Mouse (Mus musculus): ENCODE results near the gene Tmem145.
A peak's percentile ranks its signal among the peaks of the same experiment; 100 is the strongest.
"Not testable (repeated sequence)": the region's sequence is repeated elsewhere in the genome, so short reads cannot be mapped to it uniquely, and the experiment has no call there.

Tmem145 gene

DNA sequence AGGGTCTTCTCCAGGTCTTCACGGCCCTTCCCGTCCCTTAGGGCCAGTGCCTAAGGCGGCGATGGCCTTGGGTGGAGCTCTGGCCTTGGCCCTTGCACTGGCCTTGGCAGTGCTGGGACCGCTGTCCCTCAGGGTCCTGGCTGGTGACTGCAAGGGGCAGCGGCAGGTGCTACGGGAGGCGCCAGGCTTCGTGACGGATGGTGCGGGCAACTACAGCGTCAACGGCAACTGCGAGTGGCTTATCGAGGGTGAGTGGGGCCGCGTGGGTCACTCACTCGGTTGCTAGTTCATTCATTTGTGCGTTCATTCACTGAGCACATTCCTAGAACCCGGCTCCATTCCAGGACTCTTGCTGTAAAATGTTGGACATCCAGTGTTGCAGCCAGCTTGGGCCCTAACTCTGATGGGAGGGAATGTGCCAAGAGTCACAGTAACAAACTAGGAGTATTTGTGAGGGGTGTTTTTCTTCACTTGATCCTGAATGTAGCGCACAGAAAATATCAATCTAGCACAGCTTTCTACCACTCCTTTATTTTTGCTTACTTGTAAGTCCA, 11.6 kb downstream of the Tmem145 start:
- no peak for DNase-seq (ENCODE audit: low spot score in 2 of 2)

DNA sequence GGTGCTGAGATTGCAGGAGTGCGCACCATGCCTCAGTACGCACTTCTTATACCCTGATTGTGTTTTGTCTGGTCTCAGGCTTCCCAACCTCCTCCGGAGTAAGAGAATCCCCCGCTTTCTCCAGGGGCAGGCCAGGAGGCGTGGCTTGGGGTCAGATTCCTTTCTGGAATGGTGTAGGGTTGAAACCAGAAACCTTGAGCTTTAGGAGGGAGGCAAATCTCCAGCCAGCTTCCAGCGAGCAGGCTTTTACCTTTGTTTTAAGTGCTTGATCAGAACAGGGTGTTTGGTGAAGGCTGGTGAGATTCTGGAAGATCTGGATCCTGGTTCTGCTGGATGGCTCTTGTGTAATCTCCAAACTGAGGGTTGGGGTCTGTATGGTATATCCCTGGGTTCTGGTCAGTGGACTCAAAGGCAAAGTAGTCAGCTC, 16.2 kb downstream of the Tmem145 start:
- DNase-seq (ENCODE audit: low spot score in 2 of 2), result no peak

DNA sequence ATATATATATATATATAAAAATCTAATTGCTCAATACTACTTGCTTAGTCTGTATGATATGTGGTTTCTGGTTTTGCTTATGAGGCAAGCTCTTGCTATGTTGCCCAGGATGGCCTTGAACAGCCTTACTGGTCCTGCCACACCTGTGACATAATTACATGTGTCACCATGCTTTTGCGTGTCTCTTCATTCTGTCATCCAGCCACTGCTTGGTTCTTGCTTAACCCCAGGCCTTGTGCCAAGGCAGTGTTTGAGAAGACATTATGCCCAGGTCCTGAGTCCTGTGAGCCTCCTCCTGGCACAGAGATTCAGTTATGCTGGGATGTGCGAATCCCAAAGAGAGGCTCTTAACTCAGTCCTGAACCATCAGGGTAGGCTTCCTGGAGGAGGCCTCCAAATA, 17.3 kb downstream of the Tmem145 start:
- no peak for DNase-seq (ENCODE audit: low spot score in 2 of 2)

DNA sequence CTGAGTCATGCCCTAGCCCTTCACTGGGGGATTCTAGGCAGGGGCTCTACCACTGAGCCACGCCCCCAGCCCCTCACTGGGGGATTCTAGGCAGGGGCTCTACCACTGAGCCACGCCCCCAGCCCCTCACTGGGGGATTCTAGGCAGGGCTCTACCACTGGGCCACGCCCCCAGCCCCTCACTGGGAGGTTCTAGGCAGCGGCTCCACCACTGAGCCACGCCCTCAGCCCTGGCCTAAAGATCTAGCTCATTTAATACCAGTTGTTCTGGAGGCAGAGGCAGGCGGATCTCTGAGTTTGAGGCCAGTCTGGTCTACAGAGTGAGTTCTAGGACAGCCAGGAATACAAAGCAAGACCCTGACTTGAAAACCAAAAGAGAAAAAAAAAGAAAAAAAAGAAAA, 19.5 kb downstream of the Tmem145 start:
- not testable (repeated sequence) for DNase-seq (ENCODE audit: low spot score in 2 of 2)

DNA sequence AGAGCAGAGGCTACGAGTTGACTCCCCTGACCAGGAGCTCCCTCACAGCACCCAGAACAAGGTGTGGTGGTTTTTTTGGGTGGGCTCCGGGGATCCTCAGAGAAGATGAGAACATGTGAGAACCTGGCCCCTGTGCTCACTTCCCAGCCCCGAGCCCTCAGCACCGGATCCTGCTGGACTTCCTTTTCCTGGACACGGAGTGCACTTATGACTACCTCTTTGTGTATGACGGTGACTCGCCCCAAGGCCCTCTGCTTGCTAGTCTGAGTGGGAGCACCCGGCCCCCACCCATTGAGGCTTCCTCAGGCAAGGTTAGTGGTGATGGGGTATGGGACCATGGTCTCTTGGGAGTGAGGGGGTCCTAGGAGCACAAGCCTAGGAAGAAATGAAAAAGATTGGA, 20.3 kb downstream of the Tmem145 start:
- no peak for DNase-seq (ENCODE audit: low spot score in 2 of 2)

DNA sequence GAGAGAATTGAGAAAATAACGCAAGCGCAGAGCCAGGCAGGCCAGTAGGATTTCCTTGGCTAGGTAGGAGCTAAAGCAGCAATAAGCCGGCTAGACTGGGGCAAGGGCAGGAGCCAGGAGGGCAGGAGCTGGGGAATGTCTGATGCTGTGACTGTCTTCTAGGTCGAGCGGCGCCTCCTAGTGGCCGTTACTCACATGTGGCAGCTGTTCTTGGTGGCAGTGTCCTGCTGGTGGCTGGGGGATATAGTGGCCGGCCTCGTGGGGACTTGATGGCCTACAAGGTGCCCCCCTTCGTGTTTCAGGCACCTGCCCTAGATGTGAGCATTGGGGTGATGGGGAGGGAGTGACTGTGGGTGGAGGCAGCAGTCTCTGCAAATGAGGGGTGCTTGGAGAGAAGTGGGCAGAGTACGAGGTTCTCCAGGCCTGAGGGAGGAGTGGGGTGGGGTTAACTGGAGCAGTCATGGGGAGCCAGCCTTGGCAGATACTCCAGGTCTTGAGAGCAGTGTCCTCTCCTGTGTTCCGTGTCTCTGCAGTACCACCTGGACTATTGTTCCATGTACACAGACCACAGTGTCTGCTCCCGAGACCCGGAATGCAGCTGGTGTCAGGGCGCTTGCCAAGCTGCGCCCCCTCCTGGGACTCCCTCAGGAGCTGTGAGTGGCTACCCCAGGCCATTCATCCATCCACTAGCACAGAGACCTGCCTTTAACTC, 27.8 kb downstream of the Tmem145 start:
- DNase-seq (ENCODE audit: low spot score in 2 of 2), result peak; percentile 38 to 72

DNA sequence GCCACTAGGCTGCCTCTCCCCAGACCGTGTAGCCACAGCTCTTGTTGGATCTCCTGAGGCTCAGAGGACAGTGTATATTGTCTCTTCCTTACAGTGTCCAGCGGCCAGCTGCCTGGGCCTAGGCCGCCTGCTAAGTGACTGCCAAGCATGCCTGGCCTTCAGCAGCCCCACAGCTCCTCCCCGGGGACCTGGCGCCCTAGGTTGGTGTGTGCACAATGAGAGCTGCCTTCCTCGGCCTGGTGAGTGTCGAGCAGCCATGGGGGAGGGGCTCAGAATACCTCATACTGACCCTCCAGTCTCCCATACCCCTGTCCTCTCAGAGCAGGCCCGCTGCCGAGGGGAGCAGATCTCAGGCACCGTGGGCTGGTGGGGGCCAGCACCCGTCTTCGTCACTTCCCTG, 28.6 kb downstream of the Tmem145 start:
- no peak for DNase-seq (ENCODE audit: low spot score in 2 of 2)

DNA sequence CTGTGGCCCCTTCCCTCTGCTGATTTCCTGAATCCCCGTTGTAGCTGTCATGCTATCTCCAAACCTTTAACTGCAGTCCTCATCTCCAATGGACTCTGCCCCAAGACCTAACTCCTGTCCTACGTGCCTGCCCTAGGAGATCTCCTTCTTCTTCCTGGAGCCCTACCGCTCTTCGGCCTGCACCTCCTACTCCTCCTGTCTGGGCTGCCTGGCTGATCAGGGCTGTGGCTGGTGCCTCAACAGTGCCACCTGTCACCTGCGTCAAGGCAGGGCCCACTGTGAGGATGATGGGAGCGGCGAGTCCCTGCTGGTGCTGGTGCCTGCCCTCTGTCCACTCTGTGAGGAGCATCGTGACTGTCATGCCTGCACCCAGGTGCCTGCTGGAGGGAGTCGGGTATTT, 33.4 kb downstream of the Tmem145 start:
- DNase-seq (ENCODE audit: low spot score in 2 of 2), result no peak

DNA sequence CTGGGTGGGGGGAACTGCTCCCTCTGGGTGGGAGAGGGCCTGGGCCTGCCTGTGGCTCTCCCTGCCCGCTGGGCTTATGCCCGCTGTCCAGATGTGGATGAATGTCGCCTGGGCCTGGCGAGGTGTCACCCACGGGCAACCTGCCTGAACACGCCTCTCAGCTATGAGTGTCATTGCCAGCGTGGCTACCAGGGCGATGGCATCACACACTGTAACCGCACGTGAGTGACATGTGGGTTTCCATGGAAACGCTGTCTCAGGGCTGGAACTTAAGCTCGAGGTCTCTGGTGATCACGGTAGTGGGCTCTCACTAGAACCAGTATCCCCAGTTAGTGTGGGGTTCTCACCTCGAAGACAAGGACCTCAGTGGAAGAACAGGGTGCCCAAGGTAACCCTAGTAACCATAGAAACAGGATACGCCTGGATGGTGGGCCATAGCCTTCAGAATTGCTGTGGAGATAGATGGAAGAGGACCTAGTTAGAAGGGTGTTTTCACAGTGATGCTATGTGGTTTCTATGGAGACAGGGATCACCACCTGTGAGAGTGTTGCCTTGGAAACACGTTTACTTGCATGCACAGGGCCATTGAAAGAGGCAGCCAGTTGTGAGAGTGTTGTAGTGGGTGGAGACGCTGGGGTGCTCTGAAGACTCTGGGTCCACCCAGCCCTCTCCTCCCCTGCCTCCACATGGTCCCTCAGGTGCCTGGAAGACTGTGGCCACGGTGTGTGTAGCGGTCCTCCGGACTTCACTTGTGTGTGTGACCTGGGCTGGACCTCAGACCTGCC, 35.3 kb downstream of the Tmem145 start:
- no peak for DNase-seq (ENCODE audit: low spot score in 2 of 2)

DNA sequence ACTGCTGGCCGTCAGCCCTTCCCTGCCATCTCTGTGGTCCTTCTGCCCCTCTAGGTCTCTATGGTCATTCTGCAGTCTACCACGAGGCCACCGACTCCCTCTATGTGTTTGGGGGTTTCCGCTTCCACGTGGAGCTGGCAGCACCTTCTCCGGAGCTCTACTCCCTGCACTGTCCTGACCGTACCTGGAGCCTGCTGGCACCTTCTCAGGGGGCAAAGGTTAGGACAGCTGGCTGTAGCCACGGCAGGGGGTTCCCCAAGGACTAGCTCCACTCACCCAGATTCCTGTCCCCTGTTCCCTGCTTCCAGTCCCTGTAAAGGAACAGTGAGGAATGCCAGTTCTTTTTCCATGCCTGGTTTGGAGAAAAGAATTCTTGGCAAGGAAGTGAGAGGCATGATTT, 43.0 kb downstream of the Tmem145 start:
- no peak for DNase-seq (ENCODE audit: low spot score in 2 of 2)

DNA sequence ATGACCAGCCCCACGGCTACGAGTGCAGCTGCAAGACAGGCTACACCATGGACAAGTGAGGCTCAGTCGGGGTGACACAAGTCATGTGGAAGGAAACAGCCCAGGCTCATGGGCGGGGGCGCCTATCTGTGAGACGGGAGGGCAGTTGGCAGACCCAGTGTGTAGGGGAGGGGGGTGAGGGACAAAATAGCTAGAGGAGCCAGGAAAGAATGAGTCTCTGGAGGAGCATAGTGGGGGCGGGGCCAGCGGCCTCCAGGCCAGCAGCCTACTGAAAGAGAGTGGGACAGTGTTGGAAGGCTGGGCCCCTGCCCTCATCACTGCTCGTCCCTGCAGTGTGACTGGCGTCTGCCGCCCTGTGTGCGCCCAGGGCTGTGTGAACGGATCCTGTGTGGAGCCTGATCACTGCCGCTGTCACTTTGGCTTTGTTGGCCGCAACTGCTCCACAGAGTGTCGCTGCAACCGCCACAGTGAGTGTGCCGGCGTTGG, 52.9 kb downstream of the Tmem145 start:
- no peak for DNase-seq (ENCODE audit: low spot score in 2 of 2)

DNA sequence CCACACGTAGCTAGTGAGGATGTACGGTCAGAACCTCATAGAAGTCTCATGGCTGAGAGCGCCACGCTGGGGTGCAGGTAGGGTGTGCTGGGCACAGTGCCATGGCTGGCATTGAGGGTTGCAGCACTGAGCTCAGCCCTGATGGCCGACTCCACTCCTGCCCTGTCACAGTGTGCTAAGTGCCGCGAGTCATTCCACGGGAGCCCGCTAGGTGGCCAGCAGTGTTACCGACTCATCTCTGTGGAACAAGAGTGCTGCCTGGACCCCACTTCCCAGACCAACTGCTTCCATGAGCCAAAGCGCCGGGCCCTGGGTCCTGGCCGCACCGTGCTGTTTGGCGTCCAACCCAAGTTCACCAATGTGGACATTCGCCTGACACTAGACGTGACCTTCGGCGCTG, 57.2 kb downstream of the Tmem145 start:
- no peak for DNase-seq (ENCODE audit: low spot score in 2 of 2)

DNA sequence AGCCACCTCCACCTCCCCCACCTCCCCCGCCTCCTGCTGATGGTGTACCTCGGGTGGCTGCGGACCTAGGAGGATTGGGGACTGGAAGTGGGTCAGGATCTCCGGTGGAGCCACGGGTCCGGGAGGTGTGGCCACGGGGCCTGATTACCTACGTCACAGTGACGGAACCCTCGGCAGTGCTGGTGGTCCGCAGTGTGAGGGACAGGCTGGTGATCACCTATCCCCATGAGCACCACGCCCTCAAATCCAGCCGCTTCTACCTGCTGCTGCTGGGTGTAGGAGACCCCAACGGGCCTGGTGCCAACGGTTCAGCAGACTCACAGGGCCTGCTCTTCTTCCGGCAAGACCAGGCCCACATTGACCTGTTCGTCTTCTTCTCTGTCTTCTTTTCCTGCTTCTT, 57.7 kb downstream of the Tmem145 start:
- no peak for DNase-seq (ENCODE audit: low spot score in 2 of 2)
